Mouse (Mus musculus) forebrain, embryonic 11.5 days (tissue): ENCODE results near the gene Cabp4. TPM values are rescaled to one million over a fixed set of nuclear protein-coding genes. Genes with fewer than 3 reads are reported as not detected.
A peak's percentile ranks its signal among the peaks of the same experiment; 100 is the strongest.

Experiments used
- ATAC-seq: fragments of 200-750 bp; cut with Nextera tagmentation; replicated peaks from 2 replicates; pipeline ENCODE4 v1.8.0; 2017; ENCODE audit warnings: moderate TSS enrichment; ENCODE audit not compliant: low FRiP score
- DNase-seq: peaks from one replicate; pipeline ENCODE4 v3.0.0-alpha.2; 2017; ENCODE audit warnings: low spot score
- H3K27ac ChIP-seq: fragments of 300-500 bp; sonication (generic); 2 replicates; pipeline ENCODE4 v1.5.1; 2014; ENCODE audit warnings: low read depth, low read length
- H3K27me3 ChIP-seq: fragments of 300-500 bp; sonication (generic); 2 replicates; pipeline ENCODE4 v1.6.1; 2014; ENCODE audit warnings: mild to moderate bottlenecking, low read length, mixed read lengths; ENCODE audit not compliant: control insufficient read depth, insufficient read depth
- H3K36me3 ChIP-seq: fragments of 300-500 bp; sonication (generic); 2 replicates; pipeline ENCODE4 v1.6.1; 2014; ENCODE audit warnings: mild to moderate bottlenecking, low read length, moderate library complexity, mixed read lengths; ENCODE audit not compliant: control insufficient read depth, insufficient read depth
- H3K4me1 ChIP-seq: fragments of 300-500 bp; sonication (generic); replicated peaks from 2 replicates; pipeline ENCODE4 v1.6.1; 2014; ENCODE audit warnings: low read length, mixed read lengths; ENCODE audit not compliant: control insufficient read depth, insufficient read depth
- H3K4me2 ChIP-seq: fragments of 300-500 bp; sonication (generic); 2 replicates; pipeline ENCODE4 v1.6.1; 2014; ENCODE audit warnings: low read depth, mild to moderate bottlenecking, low read length, moderate library complexity, mixed read lengths; ENCODE audit not compliant: severe bottlenecking
- H3K4me3 ChIP-seq: fragments of 300-500 bp; sonication (generic); 2 replicates; pipeline ENCODE4 v1.5.1; 2014; ENCODE audit warnings: low read depth, low read length
- H3K9ac ChIP-seq: fragments of 300-500 bp; sonication (generic); 2 replicates; pipeline ENCODE4 v1.6.1; 2014; ENCODE audit warnings: low read length
- H3K9me3 ChIP-seq: fragments of 300-500 bp; sonication (generic); 2 replicates; pipeline ENCODE4 v1.6.1; 2016; ENCODE audit warnings: low read length, mixed read lengths; ENCODE audit not compliant: control insufficient read depth
- WGBS: fragments of 180-500 bp; shearing (Covaris S2); extraction: QIAGEN DNeasy Blood & Tissue Kit; methylation state at CpG from one replicate; pipeline ENCODE4 v1.1.7; 2014; 5-methylcytosine and 5-hydroxymethylcytosine counted together
- polyA plus RNA-seq: library from polyadenylated mRNA; unstranded; fragments of >200 nt; fragmentation: Nextera tagmentation; extraction: Ambion mirVana; gene quantifications from 2 replicates; pipeline ENCODE4 v1.2.1, GENCODE M21; 2014

Cabp4 gene
- not detected in 2 replicates for polyA plus RNA-seq

- Histone ChIP-seq H3K9me3 (no peaks in the 10 kb centered on the region; the same call in 1 of the 2 replicates), H3K9ac (no peak within 1 kb of the TSS), H3K4me2 (no peak within 1 kb of the TSS), H3K27ac (no peak within 1 kb of the TSS), H3K4me3 (no peak within 1 kb of the TSS), H3K27me3 (no peaks in the 10 kb centered on the region), H3K4me1 (peaks cover 3% of the 10 kb centered on the region), H3K36me3 (no peaks in the 10 kb centered on the region)
- 86% methylated on average over 7 of the region's 7 CpGs for WGBS
- DNase-seq: no peak
- no peak for ATAC-seq
Measured at GRCm38 (mm10) chr19:4143759-4144268, at the start of gene Cabp4. Cabp4 (minus strand) TSS chr19:4144033.

GRCm38 (mm10) chr19:4193129-4193528 lies 49.3 kb upstream of the Cabp4 start:
- H3K9me3 ChIP-seq: no peaks in the 10 kb centered on the region
- H3K27me3 ChIP-seq: no peaks in the 10 kb centered on the region
- ATAC-seq: no peak
- no peak overlapping the region for H3K27ac ChIP-seq
- peak overlapping the region; percentile 97 for H3K9ac ChIP-seq
- H3K4me2 ChIP-seq: peak overlapping the region; percentile 93
- H3K4me3 ChIP-seq: peak overlapping the region; percentile 89
- peaks cover 10% of the 10 kb centered on the region for H3K4me1 ChIP-seq
- peaks cover 18% of the 10 kb centered on the region for H3K36me3 ChIP-seq
- no peak for DNase-seq
- WGBS: 73% methylated on average over 6 of the region's 6 CpGs

GRCm38 (mm10) chr19:4192251-4192985 lies 48.6 kb upstream of the Cabp4 start:
- peaks cover 10% of the 10 kb centered on the region for H3K4me1 ChIP-seq
- H3K4me3 ChIP-seq: peak overlapping the region; percentile 89
- no peak for DNase-seq
- H3K27ac ChIP-seq: peak overlapping the region; percentile 71; the same call in 1 of the 2 replicates
- peak overlapping the region; percentile 97 for H3K9ac ChIP-seq
- H3K27me3 ChIP-seq: no peaks in the 10 kb centered on the region
- peak overlapping the region; percentile 93 for H3K4me2 ChIP-seq
- WGBS: 1% methylated on average over 52 of the region's 52 CpGs
- H3K9me3 ChIP-seq: no peaks in the 10 kb centered on the region
- ATAC-seq: no peak
- H3K36me3 ChIP-seq: peaks cover 18% of the 10 kb centered on the region

GRCm38 (mm10) chr19:4191528-4192250 lies 47.9 kb upstream of the Cabp4 start, which contains the start of gene Ppp1ca:
Ppp1ca (plus strand) TSS chr19:4192065.
- 7% methylated on average over 43 of the region's 47 CpGs for WGBS
- Histone ChIP-seq H3K27me3 (no peaks in the 10 kb centered on the region), H3K4me2 (peak within 1 kb of the TSS; percentile 93), H3K4me3 (peak within 1 kb of the TSS; percentile 89), H3K36me3 (peaks cover 14% of the 10 kb centered on the region), H3K27ac (peak within 1 kb of the TSS; percentile 71), H3K9ac (peak within 1 kb of the TSS; percentile 97), H3K4me1 (peaks cover 10% of the 10 kb centered on the region), H3K9me3 (no peaks in the 10 kb centered on the region)
- peak; percentile 94 for ATAC-seq
- DNase-seq: peak; percentile 99

- peak within 1 kb of the TSS; percentile 71 for H3K27ac ChIP-seq
- H3K4me2 ChIP-seq: peak within 1 kb of the TSS; percentile 93
- DNase-seq (no peak), ATAC-seq (no peak)
- no peaks in the 10 kb centered on the region for H3K27me3 ChIP-seq
- H3K4me1 ChIP-seq: peaks cover 10% of the 10 kb centered on the region
- H3K9ac ChIP-seq: peak within 1 kb of the TSS; percentile 97
- 70% methylated on average over 4 of the region's 4 CpGs for WGBS
- peak within 1 kb of the TSS; percentile 89 for H3K4me3 ChIP-seq
- peaks cover 14% of the 10 kb centered on the region for H3K36me3 ChIP-seq
- no peaks in the 10 kb centered on the region for H3K9me3 ChIP-seq
Measured at GRCm38 (mm10) chr19:4190831-4191334, 47.0 kb upstream of the Cabp4 start, which contains the start of gene Tbc1d10c. Tbc1d10c (minus strand) TSS chr19:4191284.

GRCm38 (mm10) chr19:4189051-4189620 lies 45.3 kb upstream of the Cabp4 start:
- Histone ChIP-seq H3K4me3 (no peak overlapping the region), H3K4me2 (no peak overlapping the region), H3K27me3 (no peaks in the 10 kb centered on the region), H3K9ac (no peak overlapping the region), H3K27ac (no peak overlapping the region), H3K4me1 (peaks cover 10% of the 10 kb centered on the region), H3K9me3 (no peaks in the 10 kb centered on the region), H3K36me3 (peaks cover 2% of the 10 kb centered on the region; the same call in 1 of the 2 replicates)
- DNase-seq (no peak), ATAC-seq (no peak)
- 82% methylated on average over 12 of the region's 12 CpGs for WGBS

- Histone ChIP-seq H3K9ac (no peak overlapping the region), H3K4me2 (no peak overlapping the region), H3K27ac (no peak overlapping the region), H3K4me3 (no peak overlapping the region), H3K9me3 (no peaks in the 10 kb centered on the region), H3K27me3 (no peaks in the 10 kb centered on the region), H3K36me3 (no peaks in the 10 kb centered on the region), H3K4me1 (0 out of 2 replicates have a peak, but pooled peaks cover 2% of the 10 kb centered on the region)
- ATAC-seq (no peak), DNase-seq (no peak)
- WGBS: 74% methylated on average over 3 of the region's 3 CpGs
Measured at GRCm38 (mm10) chr19:4187303-4187702, 43.5 kb upstream of the Cabp4 start.
